Mouse (Mus musculus): ENCODE measurements at regions not wholly inside any gene's neighbourhood (a gene's known extent, or its start where the extent isn't known, plus 50 kb on each side); places are given as distances from the start of the nearest gene placed in this dataset.

GRCm38 (mm10) chr11:45767081-45767480 lies 84.8 kb upstream of the Clint1 start:
- in situ Hi-C loops (cut with MboI; ENCODE audit: low sequenced_read_pairs) = no loop called here

GRCm38 (mm10) chr11:45782435-45782834 lies 69.4 kb upstream of the Clint1 start:
- in situ Hi-C loops (cut with MboI; ENCODE audit: low sequenced_read_pairs) = no loop called here

GRCm38 (mm10) chr11:45785806-45786205 lies 66.0 kb upstream of the Clint1 start:
- in situ Hi-C loops (cut with MboI; ENCODE audit: low sequenced_read_pairs) = no loop called here

DNA sequence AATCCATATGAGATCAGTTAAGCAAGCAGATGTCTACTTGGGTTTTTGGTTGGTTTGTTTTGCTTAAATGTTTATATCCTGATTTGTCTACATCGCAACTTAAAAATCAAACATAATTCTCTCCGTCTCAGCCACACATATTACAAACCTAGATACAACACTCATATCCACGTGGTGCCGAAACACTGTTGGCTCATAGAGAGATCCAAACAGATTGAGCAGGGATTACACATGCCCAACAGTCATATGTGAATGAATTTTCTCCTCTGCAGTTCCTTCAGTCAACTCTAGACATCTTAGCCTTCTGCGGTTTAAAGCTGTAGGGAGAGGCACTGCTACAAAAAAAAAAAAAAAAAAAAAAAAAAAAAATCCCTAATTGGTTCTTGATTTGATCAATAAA lies 64.4 kb upstream of the Clint1 start:
- in situ Hi-C loops (cut with MboI; ENCODE audit: low sequenced_read_pairs) = no loop called here

DNA sequence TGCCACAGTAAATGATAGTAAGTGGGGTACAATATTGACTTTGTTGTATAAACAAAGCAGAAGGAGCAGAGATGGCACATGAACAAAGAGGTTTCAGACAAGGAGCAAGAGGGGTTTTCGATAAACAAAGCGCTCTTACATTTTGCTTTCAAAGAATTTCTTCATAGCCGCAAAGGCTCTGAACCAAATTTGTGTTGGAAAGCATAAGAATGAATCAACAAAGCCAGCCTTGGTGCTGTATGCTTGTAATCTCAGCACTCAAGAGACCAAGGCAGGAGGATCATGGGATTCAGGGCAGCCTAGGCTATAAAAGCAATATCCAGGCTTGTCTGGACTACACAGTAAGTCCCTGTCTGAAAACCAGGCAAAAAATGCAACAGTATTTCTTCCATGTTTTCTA lies 62.0 kb upstream of the Clint1 start:
- in situ Hi-C loops (cut with MboI; ENCODE audit: low sequenced_read_pairs) = no loop called here

GRCm38 (mm10) chr11:45790504-45790903 lies 61.3 kb upstream of the Clint1 start:
- in situ Hi-C loops (cut with MboI; ENCODE audit: low sequenced_read_pairs) = no loop called here

- in situ Hi-C loops (cut with MboI; ENCODE audit: low sequenced_read_pairs) = no loop called here
These were observed 60.2 kb upstream of the Clint1 start for GRCm38 (mm10) chr11:45791696-45792095.

DNA sequence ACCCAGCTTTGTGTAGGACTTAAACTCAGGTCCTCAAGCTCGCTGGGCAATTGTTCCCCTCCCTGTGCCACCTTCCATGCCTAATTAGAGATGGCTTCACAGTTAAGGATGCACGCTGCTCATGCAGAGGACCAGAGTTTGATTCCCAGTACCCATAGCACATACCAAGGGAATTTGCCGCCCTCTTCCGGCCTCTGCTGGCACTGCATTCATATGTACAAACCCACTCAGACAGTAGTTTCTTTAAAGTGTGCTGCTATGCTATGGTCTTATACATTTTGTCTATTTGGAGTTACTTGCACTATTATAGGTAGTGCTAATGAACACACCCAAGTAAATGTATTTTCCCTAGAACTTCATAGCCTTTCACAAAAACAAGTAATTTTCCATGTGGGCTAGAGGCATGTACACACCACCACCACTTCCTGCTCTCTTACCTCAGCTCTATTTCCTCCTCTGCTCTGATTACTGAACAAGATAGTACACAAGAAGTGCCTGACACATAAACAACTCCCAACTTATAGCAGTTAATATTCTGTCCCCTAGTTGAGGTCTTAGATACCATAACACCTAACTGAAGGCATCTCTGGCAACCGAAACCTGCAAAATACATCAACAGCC lies 57.4 kb upstream of the Clint1 start:
- in situ Hi-C loops (cut with MboI; ENCODE audit: low sequenced_read_pairs) = no loop called here

GRCm38 (mm10) chr11:45795322-45795721 lies 56.5 kb upstream of the Clint1 start:
- in situ Hi-C loops (cut with MboI; ENCODE audit: low sequenced_read_pairs) = no loop called here

- in situ Hi-C loops (cut with MboI; ENCODE audit: low sequenced_read_pairs) = no loop called here
These were observed 56.1 kb upstream of the Clint1 start for GRCm38 (mm10) chr11:45795731-45796130.

GRCm38 (mm10) chr11:45799732-45800386 lies 52.0 kb upstream of the Clint1 start:
- in situ Hi-C loops (cut with MboI; ENCODE audit: low sequenced_read_pairs) = no loop called here

All from CH12F3 (cell line).